Mouse (Mus musculus) embryonic fibroblast, embryonic 13.5 days (primary cell): ENCODE results near the gene Polr1d.

Source experiments
- CTCF ChIP-seq: IDR thresholded peaks from 2 replicates; pipeline ENCODE4 v1.5.1; 2011; ENCODE audit warnings: mild to moderate bottlenecking, control low read depth, low read length, moderate library complexity, borderline replicate concordance; ENCODE audit not compliant: insufficient read depth
- POLR2A ChIP-seq: IDR thresholded peaks from 2 replicates; pipeline ENCODE4 v1.6.1; 2011; ENCODE audit warnings: low read depth, mild to moderate bottlenecking, control low read depth, low read length, moderate library complexity

- TF ChIP-seq CTCF (no peak), POLR2A (no peak)
Measured at GRCm38 (mm10) chr5:147041965-147042937, 34.6 kb upstream of the Polr1d start.
